Mouse (Mus musculus) ES-CJ7 (cell line): ENCODE results near the gene Ccdc12.
A peak's percentile ranks its signal among the peaks of the same experiment; 100 is the strongest.

ENCODE experiments used
- DNase-seq: peaks from one replicate; pipeline ENCODE4 v3.0.0; 2011; ENCODE audit warnings: low read depth, low spot score

Gene Ccdc12

DNA sequence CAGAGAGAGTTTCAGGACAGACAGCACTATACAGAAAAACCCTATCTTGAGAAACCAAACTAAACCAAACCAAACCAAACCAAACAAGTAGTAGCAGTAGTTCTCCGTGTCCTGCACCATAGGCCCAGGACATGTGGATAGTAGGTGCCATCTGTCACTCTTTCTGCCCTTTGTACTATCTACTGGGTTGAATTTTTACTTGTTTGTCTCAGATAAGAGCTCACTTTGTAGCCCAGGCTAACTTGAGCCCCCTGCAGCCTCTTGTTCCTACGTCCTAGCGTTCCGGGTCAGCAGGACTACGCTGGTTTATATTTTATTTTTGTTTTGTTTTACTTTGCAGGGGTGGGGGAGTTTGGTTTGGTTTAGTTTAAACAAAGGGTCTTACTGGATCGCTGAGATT is 47.6 kb downstream of the Ccdc12 start:
- no peak for DNase-seq

DNA sequence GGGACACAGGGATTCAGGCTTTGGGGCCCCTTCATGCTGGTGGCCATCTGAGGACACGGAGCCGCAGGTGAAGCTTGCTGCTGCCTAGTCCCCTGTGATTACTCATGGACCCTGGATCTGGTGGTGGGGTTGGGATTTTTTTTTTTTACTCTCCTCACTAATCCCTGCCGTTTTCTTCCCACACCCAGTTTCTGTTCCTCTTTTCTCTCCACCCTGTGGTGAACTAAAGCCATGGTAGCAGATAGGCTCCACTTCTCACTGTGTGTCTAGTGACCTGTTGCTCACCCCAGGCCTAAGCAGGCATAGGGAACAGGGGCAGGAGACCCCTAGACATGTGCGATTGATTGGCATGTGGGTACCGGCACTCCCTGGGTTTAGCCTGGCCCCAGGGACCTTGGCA is 50.5 kb downstream of the Ccdc12 start:
- DNase-seq = no peak

DNA sequence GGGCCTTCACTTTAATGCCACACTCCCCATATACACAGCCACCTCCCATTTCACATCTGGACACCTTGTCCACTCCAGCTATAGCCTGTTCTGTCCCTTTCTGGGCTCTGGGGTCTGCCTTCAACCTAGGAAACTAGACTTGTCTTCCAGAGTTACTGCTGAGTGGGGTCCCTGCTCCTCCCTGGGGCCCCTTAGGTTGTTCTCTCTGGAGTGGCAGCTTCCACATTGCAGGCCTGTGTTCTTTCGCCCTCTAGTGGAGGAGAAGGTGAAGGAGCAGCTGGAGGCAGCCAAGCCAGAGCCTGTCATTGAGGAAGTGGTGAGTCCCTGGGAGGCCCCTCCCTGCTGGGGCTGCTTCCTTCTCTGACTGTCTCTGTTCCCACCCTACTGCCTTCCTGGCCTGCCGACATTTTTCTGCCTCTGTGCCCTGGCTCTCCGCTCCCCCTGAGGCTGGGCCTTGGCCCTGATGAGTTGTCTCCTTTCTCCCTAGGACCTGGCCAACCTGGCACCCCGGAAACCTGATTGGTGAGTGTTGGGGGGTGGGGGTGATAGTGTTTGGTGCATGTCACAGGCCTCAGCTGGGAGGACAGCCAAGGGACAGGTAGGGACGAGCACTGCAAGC is 53.4 kb downstream of the Ccdc12 start:
- peak; percentile 78 for DNase-seq

DNA sequence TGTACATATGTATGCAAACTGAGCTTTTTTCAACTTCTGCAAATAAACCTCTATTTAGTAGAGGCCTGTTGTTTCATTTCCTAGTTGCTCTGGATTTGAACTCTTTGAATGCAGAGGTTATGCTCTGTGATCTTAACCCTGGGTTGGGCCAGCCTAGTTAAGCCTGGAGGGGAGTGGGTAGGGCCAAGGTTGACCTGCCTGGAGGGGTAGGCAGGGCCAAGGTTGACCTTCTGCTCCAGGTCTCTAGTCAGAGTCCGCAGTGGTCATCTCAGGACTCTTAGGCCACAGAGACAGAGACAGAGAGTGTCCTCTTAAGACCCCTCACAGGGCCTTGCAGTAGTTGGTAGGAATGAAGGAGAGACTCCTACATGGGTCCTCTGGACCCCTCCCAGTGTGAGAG is 55.2 kb downstream of the Ccdc12 start:
- DNase-seq = no peak

DNA sequence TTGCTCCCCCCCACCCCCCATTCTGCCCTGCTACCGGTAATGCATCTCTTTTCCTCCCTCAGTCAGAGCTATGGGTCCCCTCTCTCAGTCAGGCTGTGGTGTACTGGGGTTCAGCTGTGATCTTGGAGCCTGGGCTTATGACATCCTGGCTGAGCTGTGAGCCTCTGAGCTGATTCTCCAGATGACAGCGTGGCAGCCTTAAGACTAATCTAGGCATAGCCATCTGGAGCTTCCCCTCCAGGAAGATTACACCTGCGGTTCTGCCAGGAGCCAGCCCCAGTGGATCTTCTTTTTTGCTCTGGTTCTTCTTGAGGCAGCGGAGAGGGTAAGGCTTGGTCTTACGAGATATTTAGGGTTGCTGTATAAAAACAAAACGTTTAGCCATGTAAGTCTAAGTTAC is 55.7 kb downstream of the Ccdc12 start:
- DNase-seq = no peak

DNA sequence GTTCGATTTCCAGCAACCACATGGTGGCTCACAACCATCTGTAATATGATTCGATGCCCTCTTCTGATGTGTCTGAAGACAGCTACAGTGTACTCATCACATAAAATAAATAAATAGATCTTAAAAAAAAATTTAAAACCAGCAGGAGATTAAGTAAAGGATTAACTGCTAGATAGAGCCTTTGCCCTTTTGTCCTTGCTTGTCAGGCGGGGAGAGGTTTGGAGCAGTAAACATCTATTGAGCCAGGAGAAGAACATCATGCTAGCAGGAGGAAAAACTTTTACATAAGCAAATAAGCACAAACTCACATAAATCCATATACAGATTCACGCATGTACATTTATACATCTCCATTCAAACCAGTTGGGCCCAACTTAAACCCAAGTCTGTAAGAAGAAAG is 56.2 kb downstream of the Ccdc12 start:
- no peak for DNase-seq

DNA sequence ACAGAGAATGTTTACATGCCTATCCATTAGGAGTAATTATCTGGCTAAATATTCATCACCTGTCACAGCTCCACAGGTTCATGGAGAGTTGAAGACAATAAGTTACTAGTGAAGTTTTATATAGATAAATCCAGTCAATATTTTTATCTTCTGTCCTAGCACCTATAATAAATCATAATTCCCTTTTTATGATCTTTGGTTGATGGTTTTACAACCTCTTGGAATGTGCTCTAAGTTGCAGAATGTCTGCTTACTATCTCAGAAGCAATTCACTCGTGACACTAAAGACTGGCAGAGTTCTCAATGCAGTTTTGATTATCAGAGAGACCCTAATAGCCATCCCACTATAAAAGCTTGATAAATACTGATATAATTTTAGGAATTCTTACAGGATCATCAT is 57.1 kb downstream of the Ccdc12 start:
- DNase-seq = no peak

DNA sequence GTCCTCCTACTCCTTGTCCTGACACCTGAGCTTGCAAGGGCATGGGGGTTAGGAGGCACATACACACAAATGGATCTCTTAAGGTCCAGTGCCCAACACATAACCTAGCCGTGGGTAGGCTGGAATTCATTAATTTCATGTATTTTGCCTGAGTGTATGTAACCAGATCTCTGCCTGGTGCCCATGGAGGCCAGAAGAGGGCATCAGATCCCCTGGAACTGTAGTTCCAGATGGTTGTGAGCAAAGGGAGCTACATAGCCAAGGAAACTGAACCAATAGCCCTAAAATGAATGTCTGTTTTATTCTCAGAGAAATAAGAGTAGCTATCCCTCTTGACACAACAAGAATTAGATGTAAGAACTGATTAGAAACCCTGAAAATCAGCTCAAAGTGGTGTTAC is 59.1 kb downstream of the Ccdc12 start:
- no peak for DNase-seq

DNA sequence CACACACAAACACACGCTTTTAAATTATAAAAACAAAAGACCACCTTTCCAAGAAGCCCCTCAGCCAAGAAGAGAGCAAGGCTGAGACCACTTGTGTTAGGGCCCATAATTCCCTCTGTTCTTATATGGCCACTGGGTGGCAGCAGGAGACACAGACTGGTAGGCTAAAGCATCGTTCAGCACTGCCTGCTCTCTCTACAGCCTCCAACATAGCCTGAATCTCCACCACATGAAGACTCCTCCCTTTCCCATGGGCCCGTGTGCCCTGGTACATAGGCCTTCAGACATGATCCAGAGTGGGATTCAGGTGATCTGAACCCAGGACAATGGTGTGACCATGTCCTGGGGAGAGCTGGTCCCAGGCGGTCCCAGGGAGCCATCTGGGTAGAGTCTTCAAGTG is 60.5 kb downstream of the Ccdc12 start:
- peak; percentile 66 for DNase-seq

DNA sequence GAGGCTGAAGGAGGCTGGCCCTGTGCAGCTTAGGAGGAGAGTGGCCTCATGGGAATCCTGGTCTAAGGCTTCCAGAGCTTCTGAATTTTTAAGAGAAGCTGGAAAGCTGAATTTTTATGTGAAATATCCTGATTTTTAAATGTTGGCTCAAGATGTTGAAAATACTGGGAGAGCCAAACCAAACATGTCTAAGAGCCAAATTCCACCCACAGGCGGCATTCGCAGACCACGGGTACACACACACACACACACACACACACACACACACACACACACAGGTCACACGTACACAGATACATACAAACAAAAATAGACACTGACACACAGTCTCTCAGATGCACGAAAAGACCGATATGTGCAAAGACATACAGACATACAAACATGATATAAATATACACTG is 61.8 kb downstream of the Ccdc12 start:
- DNase-seq = no peak

DNA sequence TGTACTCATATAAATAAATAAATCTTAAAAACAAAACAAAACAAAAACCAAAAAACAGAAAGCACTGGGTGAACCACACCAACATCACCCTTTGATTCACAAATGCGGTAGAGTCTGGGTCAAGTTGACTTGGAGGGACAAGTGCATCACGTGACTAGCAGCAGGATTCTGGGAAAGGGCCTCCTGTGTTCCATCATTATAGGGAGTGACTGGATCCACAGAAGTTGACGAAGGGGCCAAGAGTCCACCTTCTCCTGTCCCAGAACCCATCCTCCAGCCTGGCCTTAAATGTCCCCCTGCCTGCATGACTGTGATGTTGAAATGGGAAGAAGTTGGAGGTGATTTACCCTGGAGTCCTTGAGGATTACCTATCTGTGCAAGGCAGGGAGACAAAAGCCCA is 62.5 kb downstream of the Ccdc12 start:
- no peak for DNase-seq

DNA sequence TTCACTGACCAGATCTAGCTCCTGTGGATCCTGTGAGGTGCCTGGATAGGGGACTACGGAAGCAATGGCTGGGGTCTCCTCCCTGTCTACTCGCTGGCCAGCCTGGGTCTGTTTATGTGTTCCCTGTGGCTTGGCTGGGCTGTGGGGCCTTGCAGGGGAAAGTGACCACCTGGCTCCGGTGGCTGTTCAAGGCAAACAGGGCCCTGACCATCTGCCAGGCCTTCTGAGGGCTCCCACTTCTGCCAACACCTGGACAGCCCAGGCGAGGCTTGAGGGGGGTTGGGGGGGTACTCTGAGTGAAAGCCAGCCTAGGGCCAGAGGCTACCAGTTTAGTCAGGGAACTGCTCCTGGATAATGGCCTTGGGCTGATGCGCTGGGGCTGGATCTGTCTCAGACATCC is 63.7 kb downstream of the Ccdc12 start:
- DNase-seq = no peak

DNA sequence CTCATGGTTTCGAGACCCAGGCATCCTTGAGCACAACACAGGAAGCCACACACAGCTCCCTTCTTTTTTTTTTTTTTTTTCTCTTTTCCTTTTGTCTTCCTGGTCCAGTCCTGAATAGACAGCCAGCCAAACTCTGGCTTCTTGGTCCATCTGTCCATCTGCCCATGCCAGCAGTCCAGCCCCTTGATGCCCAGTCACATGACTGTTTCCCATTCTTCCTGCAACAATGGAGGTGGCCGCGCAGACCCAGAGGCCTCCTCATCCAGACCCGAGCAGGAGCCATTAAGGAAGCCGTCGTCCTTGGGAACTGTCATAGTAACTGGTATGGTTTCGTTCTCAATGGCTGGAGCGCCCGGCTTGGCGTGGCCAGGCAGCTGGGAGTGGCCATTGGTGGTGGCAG is 65.8 kb downstream of the Ccdc12 start:
- no peak for DNase-seq

DNA sequence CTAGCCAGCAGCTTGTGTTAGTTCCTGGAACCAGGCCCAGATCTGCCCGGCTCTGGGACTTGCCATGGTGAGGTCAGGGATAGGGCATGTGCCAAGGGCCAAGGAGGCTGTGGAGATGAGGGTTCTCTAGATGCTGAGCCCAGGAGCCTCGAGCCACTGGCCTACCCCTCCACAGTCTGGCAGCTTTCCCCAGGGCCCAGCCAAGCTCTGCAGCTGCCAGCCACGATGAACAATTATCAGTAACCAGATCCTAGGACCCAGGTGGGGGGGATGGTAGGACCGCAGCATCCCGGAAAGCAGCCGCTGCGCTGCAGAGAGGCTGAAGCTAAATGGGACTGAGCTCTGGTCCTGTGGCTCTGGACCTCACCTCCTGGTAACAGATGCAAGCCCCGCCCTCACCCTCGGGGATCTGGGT is 69.4 kb downstream of the Ccdc12 start:
- DNase-seq = no peak

DNA sequence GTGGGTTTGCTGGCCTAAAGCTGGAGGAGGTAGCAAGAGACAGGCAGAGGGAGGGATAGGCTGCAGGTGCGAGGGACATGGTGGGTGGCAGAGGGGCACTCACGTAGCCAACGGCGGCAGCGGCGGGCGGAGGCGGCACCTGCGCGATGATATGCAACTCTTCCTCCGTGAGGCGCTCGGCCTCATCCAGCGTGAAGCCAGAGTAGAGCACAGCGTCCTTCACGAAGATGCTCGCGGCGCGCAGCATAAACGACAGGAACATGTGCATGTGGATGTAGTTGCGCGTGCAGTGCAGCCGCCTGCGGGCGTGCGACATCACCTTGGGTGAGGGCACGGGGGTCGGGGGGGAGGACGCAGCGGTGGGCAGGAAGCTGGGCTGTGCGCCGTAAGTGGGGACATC is 70.6 kb downstream of the Ccdc12 start:
- DNase-seq = no peak

DNA sequence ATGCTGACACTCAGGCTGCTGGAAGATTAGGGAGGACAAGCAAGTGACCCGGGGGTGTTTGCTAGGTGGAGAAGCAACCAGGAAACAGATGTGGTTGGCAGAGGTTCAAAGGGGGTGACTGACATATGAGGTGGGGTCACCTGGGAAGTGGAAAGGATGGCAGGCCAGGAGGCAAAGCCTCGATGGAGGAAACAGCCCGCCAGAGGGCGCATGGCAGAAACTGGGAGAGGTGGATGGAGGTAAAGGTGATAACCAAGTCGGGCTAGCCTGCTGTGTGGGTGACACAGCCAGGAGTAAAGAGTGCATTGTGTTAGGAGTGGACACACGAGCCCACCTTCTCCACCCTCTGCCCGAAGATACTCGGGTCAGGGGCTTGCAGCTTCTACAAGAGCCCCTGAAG is 73.5 kb downstream of the Ccdc12 start:
- DNase-seq = no peak

DNA sequence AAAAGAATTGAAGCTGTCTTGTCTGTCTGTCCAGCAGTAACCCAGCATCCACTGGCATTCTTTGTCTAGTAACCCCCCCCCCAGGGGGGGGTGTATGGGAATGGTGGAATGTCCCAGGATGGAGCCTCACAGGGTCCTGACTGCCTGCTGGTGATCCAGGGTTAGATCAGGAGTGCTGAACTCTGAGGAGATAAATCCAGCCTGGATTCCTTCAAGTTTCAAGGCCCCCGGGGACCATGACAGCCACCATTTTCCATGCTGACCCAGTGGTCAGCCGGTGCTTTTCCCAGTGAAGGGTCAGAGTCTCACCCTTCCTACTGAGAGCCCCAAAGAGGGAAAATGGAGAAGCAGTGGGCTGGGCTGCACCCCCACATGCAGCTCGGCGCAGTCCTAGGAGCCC is 75.6 kb downstream of the Ccdc12 start:
- no peak for DNase-seq

DNA sequence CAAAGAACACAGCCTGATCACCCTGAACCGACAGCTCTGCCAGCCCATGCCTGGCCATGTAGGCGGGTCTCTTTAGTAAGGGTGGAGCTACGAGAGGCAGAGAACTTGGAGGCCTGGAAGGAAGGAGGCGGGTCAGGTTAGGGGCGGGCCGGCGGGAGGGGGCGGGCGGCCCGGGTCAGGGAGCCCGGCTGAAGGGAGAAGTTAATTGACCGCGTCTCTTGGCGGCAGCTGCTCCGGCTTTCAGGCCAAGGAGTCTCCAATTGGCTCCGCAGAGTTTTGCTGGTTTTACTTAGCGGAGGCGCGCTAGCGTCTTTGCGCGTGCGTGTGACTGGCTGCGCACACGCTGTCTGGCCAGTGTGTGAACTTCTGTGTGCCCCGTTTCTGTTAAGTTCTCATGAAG is 76.3 kb downstream of the Ccdc12 start:
- DNase-seq = peak; percentile 79

DNA sequence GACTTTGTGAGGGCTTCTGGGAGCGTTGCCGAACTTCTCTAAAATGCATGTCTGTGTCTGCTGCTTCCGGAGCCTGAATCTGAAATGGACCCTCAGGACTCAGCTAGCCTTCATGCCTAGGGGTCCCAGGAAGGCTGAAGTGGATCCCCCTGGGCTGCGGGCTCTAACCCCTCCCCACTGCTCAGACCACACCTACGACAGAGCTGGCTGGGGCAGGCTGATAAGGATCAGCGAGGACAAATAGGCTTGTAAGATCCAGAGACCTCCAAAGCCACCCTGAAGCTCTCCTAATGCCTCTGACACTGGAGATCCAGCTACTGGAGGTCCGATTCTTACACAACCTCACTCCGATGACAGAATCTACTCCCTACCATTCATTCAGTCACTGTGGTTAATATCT is 76.8 kb downstream of the Ccdc12 start:
- no peak for DNase-seq

DNA sequence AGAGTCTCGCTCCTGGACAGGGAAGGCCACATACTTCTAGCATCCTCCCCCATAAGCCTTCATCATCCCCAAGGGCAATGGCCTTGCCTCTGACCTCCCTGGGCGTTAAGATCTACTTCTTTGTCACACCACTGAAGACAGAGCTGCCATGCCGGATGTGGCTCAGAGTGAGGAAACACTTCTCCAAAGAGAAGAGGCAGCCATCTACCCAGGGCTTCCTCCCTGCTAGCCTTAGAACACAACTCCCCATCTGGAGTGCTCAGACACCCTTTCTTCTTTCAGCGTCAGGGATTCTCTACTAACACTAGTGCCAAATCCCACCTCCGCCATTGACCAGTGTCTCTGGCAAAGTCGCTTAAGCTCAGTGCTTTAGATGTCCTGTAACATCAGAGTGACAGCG is 77.9 kb downstream of the Ccdc12 start:
- no peak for DNase-seq

DNA sequence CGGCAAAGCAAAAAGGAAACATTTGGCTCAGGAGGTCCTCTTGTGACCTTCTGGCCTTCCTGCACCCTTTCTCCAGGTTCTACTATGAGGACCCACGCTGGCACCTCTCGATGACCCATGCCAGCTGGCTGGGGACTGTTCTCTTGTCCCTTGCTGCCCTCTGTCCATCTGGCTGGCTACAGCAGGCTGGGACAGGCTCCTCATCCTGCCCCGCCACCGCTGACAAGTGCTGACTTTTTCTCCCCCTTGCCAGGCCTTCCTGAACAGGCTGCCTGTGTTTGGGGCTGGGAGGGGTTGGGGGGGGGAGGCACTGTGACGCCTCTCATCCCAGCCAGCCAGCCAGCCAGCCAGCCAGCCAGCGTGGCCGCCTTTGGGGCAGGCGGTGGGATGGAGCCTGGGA is 80.1 kb downstream of the Ccdc12 start:
- DNase-seq = no peak

DNA sequence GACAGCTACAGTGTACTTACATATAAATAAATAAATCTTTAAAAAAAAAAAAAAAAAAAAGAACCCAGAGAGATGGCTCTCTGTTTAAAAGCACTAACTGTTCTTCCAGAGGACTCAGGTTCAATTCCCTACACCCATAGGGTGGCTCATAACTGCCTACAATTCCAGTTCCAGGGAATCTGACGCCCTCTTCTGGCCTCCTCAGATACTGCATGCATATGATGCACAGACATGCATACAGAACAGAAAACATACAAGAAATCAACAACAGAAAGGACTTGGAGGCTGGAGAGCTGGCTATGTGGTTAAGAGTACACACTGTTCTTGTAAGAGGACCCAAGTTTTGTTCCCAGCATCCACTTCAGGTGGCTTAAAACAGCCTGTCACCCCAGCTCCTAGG is 81.8 kb downstream of the Ccdc12 start:
- DNase-seq = peak; percentile 65

DNA sequence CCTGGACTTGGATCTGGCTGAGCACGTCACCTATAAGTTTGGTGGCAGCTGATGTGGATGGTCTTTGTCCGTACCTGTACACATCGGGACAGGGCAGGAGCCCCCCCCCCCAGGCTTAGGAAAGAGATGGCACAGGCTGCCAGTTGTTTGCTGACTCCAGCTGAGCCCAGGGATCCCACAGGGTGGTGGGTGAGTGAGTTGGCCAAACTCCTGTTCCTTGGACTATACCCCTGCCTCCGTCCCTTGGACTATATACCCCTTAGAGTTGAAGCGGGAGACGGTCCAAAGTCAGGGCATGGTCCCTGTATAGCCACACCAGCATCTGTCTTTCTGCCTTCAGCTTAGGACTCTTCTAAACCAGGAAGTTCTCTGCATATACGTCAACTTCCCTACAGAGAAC is 83.7 kb downstream of the Ccdc12 start:
- no peak for DNase-seq

DNA sequence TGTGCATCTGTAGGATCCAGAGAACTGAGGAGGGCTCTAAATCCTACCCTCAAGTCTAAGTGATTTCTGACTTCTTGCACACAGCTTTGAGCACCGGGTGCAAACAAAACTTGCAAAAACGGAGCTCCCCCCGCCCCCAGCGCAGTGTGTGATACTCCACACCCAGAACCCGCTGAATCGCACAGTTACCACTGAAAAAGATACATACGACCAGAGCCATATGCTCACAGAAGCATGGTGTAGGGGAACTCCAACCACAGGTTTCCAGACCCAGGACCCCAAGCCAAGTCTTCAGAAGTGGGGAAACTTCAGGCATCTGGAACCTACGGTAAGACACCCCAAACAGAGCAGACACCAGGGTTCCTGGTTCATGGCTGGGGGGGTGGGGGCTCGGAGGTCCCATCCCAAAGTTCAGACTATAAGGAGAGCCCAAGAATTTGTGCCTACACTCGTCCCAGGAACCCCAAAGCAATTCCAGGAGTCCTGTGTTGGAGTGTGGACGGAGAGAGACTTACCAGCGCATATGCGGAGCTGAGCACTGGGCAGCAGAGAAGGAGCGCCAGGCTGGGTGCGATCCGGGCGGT is 85.5 kb downstream of the Ccdc12 start, which contains the start of gene Myl3:
Myl3 (plus strand) TSS at position 151 of the 584 bp plus-strand sequence.
- no peak for DNase-seq
